ENCODE assay signal across 9 mouse cellular contexts in genomic region chr3:53004406-53005114, GRCm38 (mm10). TPM values are rescaled to one million over a fixed set of nuclear protein-coding genes. Genes with fewer than 3 reads are reported as not detected.
DNase-seq lines count a peak whose midpoint lies in the region; ATAC-seq and TF ChIP-seq lines count a peak whose summit lies in the region.
"Had no signal": no experiment of that assay in that cellular context is flagged by ENCODE, and none has a peak within 500 bp of the region (broad histone marks: within the 10 kb centered on the region; RNA-seq: fewer than 3 reads in every experiment).

No protein-coding gene starts in this region.

- peak; percentile 58 for ATAC-seq in Patski
- 0 out of 2 replicates have a peak, but pooled peaks have one; percentile 68 for ATAC-seq in hindbrain, postnatal 0 days
- no peak for ATAC-seq in erythroblast, adult 5-6 weeks (replicated peaks; ENCODE audit: low FRiP score, poor library complexity, severe bottlenecking)

- DNase-seq in adrenal gland, postnatal 36 days, result peak; percentile 13 to 18
- DNase-seq in adrenal gland, adult 18-20 months (ENCODE audit: low spot score in 2 of 2), result no peak
- DNase-seq in left cerebral cortex, adult 2 months (ENCODE audit: extremely low spot score in 1 of 2, low spot score in 2 of 2), result no peak
- no peak for DNase-seq in left cerebral cortex, adult 11 months (ENCODE audit: low spot score)
- DNase-seq in Patski (ENCODE audit: low read depth, low spot score), result no peak
- DNase-seq in hindbrain, postnatal 0 days (ENCODE audit: low spot score), result peak; percentile 82
- DNase-seq in splenic B cell, adult 2 months (ENCODE audit: low read depth, low spot score), result peak; percentile 64

- intact Hi-C loops in left cerebral cortex, adult 2 months (cut with DNase I), result loop anchor here (2.0 kb wide), 1 partner anchor 750 kb away; no protein-coding TSS in a partner anchor

- H3K9me3 ChIP-seq in hindbrain, postnatal 0 days (ENCODE audit: low read length), result no peaks in the 10 kb centered on the region

- H3K36me3 ChIP-seq in hindbrain, postnatal 0 days (ENCODE audit: insufficient read depth, low read length), result peaks cover 44% of the 10 kb centered on the region
- H3K36me3 ChIP-seq in splenic B cell, adult 2 months (ENCODE audit: control insufficient read depth, insufficient read depth, low read length, poor library complexity, severe bottlenecking), result peaks cover 10% of the 10 kb centered on the region

- no peak overlapping the region for H3K4me2 ChIP-seq in hindbrain, postnatal 0 days (ENCODE audit: low read depth, low read length)

- WGBS in hindbrain, postnatal 0 days, result 64% methylated on average over 2 of the region's 2 CpGs

- peak; percentile 76 for TF ChIP-seq CTCF in left cerebral cortex, adult 2 months (IDR thresholded peaks at IDR 0.05)
- TF ChIP-seq CTCF in Patski (IDR thresholded peaks at IDR 0.05), result peak; percentile 76
- TF ChIP-seq CTCF in hindbrain, postnatal 0 days (IDR thresholded peaks at IDR 0.05; ENCODE audit: low read depth), result peak; percentile 73

- no peak overlapping the region for H3K27ac ChIP-seq in left cerebral cortex, adult 2 months
- H3K27ac ChIP-seq in hindbrain, postnatal 0 days, result no peak overlapping the region
- H3K27ac ChIP-seq: macrophage had no signal

- H3K27me3 ChIP-seq in Patski, result no peaks in the 10 kb centered on the region
- H3K27me3 ChIP-seq in hindbrain, postnatal 0 days (ENCODE audit: insufficient read depth, low read length), result no peaks in the 10 kb centered on the region
- H3K27me3 ChIP-seq in splenic B cell, adult 2 months (ENCODE audit: control insufficient read depth, insufficient read depth, low read length, poor library complexity, severe bottlenecking), result no peaks in the 10 kb centered on the region

- in situ Hi-C loops in Patski (cut with MboI; ENCODE audit: low pct_unique_long_range_greater_than_20kb), result loop anchor here (5.0 kb wide), 1 partner anchor 747 kb away; no protein-coding TSS in a partner anchor

- CTCF ChIA-PET in Patski (lab: Charles Lee), result interaction anchor here (0.9 to 2.2 kb wide), 5 partner anchors 12 to 746 kb away, joined by 3 to 6 read pairs (median 4); no protein-coding TSS in a partner anchor

- no peak overlapping the region for H3K4me3 ChIP-seq in left cerebral cortex, adult 2 months
- H3K4me3 ChIP-seq in hindbrain, postnatal 0 days (ENCODE audit: low read length), result no peak overlapping the region

- POLR2A ChIA-PET in Patski (lab: Charles Lee), result no interaction called here

- H3K9ac ChIP-seq in hindbrain, postnatal 0 days (replicated peaks; ENCODE audit: low read length), result no peak overlapping the region

- H3K4me1 ChIP-seq in hindbrain, postnatal 0 days (ENCODE audit: insufficient read depth, low read length), result no peaks in the 10 kb centered on the region

RNA-seq across cellular contexts. Expression of gene Cog6, which starts 12.5 kb away (rescaled TPM):
- 10 to 100 TPM; 36.2 to 36.7 TPM for total RNA-seq in adrenal gland, postnatal 36 days (2021)
- total RNA-seq in adrenal gland, adult 18-20 months (2021), result 10 to 100 TPM; 31.1 to 33.8 TPM
- 10 to 100 TPM; 41.9 to 46.7 TPM for total RNA-seq in left cerebral cortex, adult 2 months (2021)
- polyA plus RNA-seq in Patski (2021), result 53.0 TPM
- 23.6 and 28.0 TPM in 2 replicates for total RNA-seq in hindbrain, postnatal 0 days (2014; rRNA removed)
- 24.8 and 27.6 TPM in 2 replicates for polyA plus RNA-seq in hindbrain, postnatal 0 days (2015; fragmentation: Nextera tagmentation; extraction: Ambion mirVana)
- total RNA-seq in erythroblast, adult 5-6 weeks (2015; ENCODE audit: low replicate concordance), result 4.4 and 9.6 TPM in 2 replicates
- 6.5 and 9.1 TPM in 2 replicates for total RNA-seq in erythroblast, adult 5-6 weeks (2017; ENCODE audit: low replicate concordance)

RNA-seq across cellular contexts. Expression of gene Lhfp, which starts 36.8 kb away (rescaled TPM):
- total RNA-seq in adrenal gland, postnatal 36 days (2021), result 10 to 100 TPM; 24.2 to 38.2 TPM
- 10 to 100 TPM; 18.9 to 20.9 TPM for total RNA-seq in adrenal gland, adult 18-20 months (2021)
- 10 to 100 TPM; 32.9 to 34.4 TPM for total RNA-seq in left cerebral cortex, adult 2 months (2021)
- 589 TPM for polyA plus RNA-seq in Patski (2021)
- total RNA-seq in hindbrain, postnatal 0 days (2014; rRNA removed), result 57.2 and 60.8 TPM in 2 replicates
- polyA plus RNA-seq in hindbrain, postnatal 0 days (2015; fragmentation: Nextera tagmentation; extraction: Ambion mirVana), result 67.9 and 68.0 TPM in 2 replicates
- 2.1 TPM in 1 of 2 replicates, not detected in the other for total RNA-seq in erythroblast, adult 5-6 weeks (2015; ENCODE audit: low replicate concordance)
- total RNA-seq in erythroblast, adult 5-6 weeks (2017; ENCODE audit: low replicate concordance), result 0.34 TPM in 1 of 2 replicates, not detected in the other

Comparison
In these comparisons a context has a peak if more than half of its experiments do, and no peak if none do; other contexts are left out.
1. DNase-seq: peak in adrenal gland, postnatal 36 days (2 of 2), hindbrain, postnatal 0 days (single experiment) and splenic B cell, adult 2 months (single experiment); none in adrenal gland, adult 18-20 months (0 of 2), left cerebral cortex, adult 2 months (0 of 2), left cerebral cortex, adult 11 months (single experiment) and Patski (single experiment).
2. RNA of gene Lhfp, which starts 36.8 kb away (total RNA-seq): 57.2 to 60.8 TPM in hindbrain, postnatal 0 days, 24.2 to 38.2 TPM in adrenal gland, postnatal 36 days, 32.9 to 34.4 TPM in left cerebral cortex, adult 2 months and 18.9 to 20.9 TPM in adrenal gland, adult 18-20 months; 0.34 to 2.1 TPM in erythroblast, adult 5-6 weeks; every median in the first group is over 4 times any median in the second.
3. Peak in every context shown above with its lines, with median percentiles within 50 percentile points of each other: CTCF ChIP-seq.